Mouse (Mus musculus): ENCODE data around the gene Rpp30. TPM values are rescaled to one million over a fixed set of nuclear protein-coding genes. Genes with fewer than 3 reads are reported as not detected.
A peak's percentile ranks its signal among the peaks of the same experiment; 100 is the strongest.

Gene Rpp30
- 10 to 100 TPM; 47.3 to 52.2 TPM for polyA plus RNA-seq (2017; shearing (Covaris generic))

DNA sequence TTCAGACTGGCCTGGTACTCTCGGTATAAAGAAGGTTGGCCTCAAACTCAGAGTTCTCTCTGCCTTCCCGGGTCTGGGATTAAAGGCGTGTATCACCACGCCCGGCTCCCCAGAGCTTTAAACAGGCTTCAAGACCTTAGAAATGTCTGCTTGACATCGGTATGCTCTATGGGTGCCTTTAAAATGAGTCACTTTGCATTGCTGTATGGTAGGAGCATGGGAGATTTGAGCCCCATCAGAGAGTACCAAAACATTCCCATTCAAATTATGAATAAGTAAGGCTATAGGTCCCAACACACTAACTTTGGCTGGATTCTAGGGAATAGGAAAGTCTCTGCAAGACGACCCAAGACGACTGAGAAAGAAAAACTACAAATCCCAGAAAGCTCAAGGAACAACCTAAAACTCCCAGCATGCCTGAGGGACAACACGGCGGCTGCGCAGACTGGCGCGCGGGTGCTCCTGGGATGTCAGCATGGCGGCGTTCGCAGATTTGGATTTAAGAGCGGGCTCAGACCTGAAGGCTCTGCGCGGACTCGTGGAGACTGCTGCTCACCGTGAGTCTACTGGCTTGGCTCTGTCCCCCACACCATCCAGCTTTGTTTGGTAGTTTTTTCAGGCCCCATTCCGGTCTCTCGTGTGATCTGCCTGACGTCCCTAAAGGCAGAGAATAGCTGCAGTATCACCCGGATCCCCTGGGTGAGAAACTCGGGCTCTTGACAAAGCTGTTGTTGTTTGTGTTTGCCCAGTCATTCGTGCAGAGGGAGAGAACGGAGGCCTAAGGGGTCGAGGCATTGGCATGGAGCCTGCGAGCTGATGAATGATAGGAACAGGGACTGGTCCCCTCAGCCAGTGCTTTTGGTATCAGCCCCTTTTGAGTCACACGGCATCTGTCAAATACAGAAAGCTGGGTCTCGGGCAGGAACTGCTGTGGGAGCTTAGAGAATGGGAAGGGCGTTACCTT, at the start of gene Rpp30:
Gene Rpp30 (plus strand): TSS at position 455 of the 964 bp plus-strand sequence.
- ATAC-seq = peak; percentile 94

GRCm38 (mm10) chr19:36046046-36046445, 37.5 kb upstream of the Rpp30 start:
- ATAC-seq = no peak

GRCm38 (mm10) chr19:36056502-36057221, 26.9 kb upstream of the Rpp30 start:
- ATAC-seq = no peak

- ATAC-seq = no peak
These were observed 26.2 kb upstream of the Rpp30 start, which contains the start of gene Htr7 for GRCm38 (mm10) chr19:36057231-36057811. Gene Htr7 (minus strand): TSS chr19:36057507.

GRCm38 (mm10) chr19:36062801-36063529, 20.6 kb upstream of the Rpp30 start:
- ATAC-seq = no peak

GRCm38 (mm10) chr19:36082606-36083261, 782 bp upstream of the Rpp30 start:
- ATAC-seq = peak; percentile 78

GRCm38 (mm10) chr19:36090781-36091180, 7.3 kb downstream of the Rpp30 start:
- ATAC-seq = peak; percentile 49

DNA sequence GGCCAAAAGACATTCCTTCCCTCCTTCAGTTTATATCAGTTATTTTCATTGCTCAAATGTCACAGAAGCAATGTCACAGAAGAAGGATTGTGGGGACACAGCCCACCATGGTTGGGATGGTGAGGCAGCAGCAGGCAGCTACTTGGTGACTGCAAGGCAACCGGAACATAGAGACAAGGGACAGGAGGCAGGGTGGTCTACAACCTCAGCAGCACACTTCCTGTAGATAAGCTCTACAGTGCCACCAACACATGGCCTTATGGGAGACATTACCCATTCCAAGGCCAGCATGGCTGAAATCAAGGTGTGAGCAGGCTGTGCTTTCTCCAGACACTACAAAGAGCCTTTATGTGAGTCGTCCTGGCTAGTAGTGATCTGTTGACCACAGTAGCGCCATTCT, 13.7 kb downstream of the Rpp30 start:
- no peak for ATAC-seq

DNA sequence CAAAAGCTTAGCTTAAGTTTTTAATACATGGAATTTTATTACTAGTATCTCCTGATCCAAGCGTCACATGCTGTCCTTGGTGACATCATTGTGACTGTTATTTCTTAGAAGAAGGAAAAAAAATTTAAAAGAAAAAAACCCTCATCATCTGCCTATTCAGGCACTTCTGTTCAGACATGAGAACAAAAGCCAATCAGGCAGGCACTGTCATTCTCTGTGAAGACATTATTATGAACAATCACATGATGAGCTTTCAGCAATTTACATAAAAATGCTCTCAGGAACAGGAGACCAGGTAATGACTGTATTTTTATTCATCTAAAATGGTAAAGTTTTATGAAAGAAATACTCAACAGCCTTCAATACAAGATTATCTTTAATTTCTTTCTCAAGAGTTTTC, 14.7 kb downstream of the Rpp30 start:
- ATAC-seq = no peak

DNA sequence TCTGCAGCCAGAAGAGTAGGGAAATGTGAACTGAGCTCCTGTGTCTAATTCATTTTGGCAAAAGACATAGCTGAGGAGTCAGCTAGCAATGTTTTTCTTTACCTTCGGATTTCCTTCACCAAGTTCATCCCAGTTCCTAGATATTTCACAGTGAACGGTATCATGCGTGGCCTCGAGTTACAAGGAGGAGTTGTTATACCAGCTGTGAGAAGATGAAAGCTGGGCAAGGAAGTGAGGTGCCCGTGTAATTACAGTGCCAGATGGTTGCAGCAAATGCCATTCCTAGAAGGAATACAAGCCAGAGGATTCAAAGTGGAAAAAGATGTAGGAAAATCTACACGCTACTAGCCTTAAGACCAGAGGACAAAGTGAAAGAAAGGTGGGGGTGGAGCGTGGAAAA, 15.4 kb downstream of the Rpp30 start:
- no peak for ATAC-seq

DNA sequence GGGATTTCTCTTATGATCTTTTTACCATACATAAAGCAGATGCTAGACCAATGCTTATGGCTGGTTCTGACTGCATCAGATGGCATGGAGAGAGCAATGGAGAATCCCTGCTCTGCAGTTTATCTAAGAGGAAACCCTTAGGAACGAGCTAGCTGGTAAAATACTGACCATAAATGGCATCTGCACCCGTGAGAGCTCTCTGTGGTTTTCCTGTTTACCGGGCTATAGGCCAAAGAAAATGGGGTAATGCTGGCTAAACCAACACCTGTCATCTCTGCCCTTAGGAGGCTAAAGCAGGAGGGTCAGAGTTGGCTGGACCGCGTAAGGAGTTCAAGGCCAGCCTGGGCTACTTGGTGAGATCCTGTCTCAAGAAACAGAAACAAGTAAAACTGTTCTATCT, 20.4 kb downstream of the Rpp30 start:
- ATAC-seq = no peak

DNA sequence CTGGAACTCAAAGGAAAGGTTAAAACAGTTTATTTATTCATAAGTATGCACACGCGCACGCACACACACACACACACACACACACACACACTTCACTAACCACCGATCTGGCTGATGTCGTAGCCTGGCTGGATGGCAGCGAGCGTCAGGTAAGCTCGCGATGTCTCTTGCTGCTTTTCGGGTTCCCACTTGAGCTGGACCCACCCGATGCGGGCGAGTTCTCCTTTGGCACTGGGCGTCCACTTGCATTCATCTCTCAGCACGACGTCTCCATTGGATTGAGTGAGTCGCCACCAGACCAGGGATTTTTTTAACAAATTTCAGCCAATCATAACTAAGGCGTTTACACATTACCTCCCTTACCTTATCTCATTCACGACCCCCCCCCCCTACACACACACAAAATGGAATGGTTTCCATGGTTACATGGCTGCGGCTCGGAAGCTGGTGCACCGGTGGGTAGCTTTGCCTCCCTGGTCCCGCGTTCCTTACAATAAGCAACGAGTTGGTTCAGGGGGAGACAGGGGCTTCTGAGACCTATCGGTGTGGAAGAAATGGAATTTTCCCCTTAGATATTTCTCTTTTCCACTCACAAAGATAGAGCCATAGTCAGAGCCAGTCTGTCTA, 25.9 kb downstream of the Rpp30 start:
- ATAC-seq = no peak

- no peak for ATAC-seq
These were observed 26.9 kb downstream of the Rpp30 start for GRCm38 (mm10) chr19:36110465-36110864.

DNA sequence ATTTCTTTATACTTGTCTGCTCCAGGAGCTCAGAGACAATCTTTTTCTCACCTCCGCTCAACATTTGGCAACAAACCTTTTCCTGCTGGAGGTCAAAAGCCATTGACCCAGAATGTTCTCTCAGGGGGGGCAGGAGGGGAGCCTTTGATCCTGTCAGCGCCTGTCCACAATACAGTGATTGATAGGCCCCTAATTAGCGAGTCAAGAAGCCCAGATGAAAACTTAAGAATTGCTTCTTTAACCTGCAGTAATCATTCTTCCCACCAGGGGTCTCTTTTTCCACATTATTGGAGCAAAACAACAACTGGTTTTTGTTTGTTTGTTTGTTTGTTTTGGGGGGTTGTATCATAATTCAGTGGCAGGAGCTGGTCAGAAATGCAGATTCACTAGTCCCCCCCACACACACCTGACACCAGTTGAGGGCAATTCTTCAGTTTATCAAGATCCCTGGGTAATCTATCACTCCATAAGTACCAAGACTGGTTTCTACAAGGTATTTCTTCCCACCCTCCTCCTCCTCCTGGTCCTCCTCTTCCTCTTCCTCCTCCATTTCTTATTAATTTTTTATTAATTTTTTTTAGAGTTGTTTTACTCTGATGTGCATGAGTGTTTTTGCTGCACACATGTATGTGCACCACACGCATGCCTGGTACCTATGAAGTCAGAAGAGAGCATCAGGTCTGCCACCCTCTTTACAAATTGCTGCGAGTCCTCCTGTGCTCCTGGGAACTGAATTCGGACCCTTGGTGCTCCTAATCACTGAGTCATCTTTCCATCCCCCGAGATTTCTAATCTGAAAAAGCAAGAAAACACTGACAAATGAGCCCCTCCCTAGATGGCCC, 27.8 kb downstream of the Rpp30 start:
- ATAC-seq = no peak

DNA sequence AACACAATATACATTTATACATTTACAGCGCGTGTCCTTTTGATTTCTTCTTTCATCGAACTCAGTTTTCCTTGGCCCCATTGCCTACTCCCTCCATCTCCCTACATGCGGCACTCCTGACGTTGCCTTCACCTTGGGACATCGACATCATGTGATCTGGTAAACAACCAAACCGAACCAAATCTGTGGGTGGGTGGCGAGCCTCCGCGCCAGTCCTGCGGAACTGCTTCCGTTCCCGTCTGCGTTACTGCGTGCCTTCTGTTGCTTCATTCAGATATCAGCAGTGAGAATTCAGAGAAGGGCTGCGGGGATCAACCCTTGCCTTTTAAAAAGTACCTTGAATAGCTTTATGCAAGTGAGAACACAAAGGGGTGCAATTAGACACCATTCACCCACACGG, 28.5 kb downstream of the Rpp30 start:
- no peak for ATAC-seq

GRCm38 (mm10) chr19:36116185-36116584, 32.7 kb downstream of the Rpp30 start:
- ATAC-seq = no peak

GRCm38 (mm10) chr19:36119219-36119618, 35.7 kb downstream of the Rpp30 start:
- no peak for ATAC-seq

- ATAC-seq = no peak
These were observed 36.4 kb downstream of the Rpp30 start, which contains the start of gene Ankrd1 for GRCm38 (mm10) chr19:36119783-36120471. Gene Ankrd1 (minus strand): TSS chr19:36120099.

- no peak for ATAC-seq
These were observed 40.7 kb downstream of the Rpp30 start for GRCm38 (mm10) chr19:36124203-36124602.

DNA sequence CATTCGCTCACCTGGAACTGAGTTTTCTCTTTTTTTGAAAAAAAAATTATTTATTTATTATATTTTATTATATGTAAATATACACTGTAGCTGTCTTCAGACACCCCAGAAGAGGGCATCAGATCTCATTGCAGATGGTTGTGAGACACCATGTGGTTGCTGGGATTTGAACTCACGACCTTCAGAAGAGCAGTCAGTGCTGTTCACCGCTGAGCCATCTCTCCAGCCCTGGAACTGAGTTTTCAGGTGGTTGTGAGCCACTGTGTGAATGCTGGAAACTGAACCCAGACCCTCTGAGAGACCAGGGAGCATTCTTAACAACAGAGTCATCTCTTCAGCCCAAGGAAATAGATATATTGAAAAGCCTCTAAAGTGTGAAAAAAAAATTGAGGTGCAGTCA, 44.9 kb downstream of the Rpp30 start:
- ATAC-seq = no peak
